Mouse (Mus musculus) liver, embryonic 14.5 days (tissue): ENCODE data around the gene Yipf3. TPM values are rescaled to one million over a fixed set of nuclear protein-coding genes. Genes with fewer than 3 reads are reported as not detected.

ENCODE experiments used
- ATAC-seq: fragments of 200-750 bp; cut with Nextera tagmentation; 2 replicates; pipeline ENCODE4 v1.8.0; 2017; ENCODE audit warnings: moderate number of reproducible peaks, mild to moderate bottlenecking, moderate library complexity; ENCODE audit not compliant: insufficient read depth
- DNase-seq, 3 experiments: peaks; one replicate each; pipeline ENCODE4 v3.0.0-alpha.2; 2012 to 2013; ENCODE audit warnings: low read depth in 3 of 3, low spot score in 3 of 3
- H3K27ac ChIP-seq: fragments of 300-500 bp; sonication (generic); 2 replicates; pipeline ENCODE4 v1.5.1; 2014; ENCODE audit warnings: moderate library complexity, mild to moderate bottlenecking, control low read depth, inconsistent platforms
- H3K27me3 ChIP-seq: fragments of 300-500 bp; sonication (generic); 2 replicates; pipeline ENCODE4 v1.6.1; 2014; ENCODE audit warnings: mild to moderate bottlenecking, low read length, moderate library complexity; ENCODE audit not compliant: control insufficient read depth, insufficient read depth
- H3K36me3 ChIP-seq: fragments of 300-500 bp; sonication (generic); replicated peaks from 2 replicates; pipeline ENCODE4 v1.6.1; 2014; ENCODE audit warnings: low read depth; ENCODE audit not compliant: control insufficient read depth, insufficient read depth
- H3K4me1 ChIP-seq, 2 experiments: fragments of 200-500 bp in 1 of 2; fragments of 300-500 bp in 1 of 2; sonication (generic) in 1 of 2; replicated peaks; 2 replicates each; pipeline ENCODE4 v1.6.1; 2012 to 2014; ENCODE audit warnings: antibody characterized with exemption in 1 of 2, inconsistent platforms in 1 of 2, low read length in 1 of 2; ENCODE audit not compliant: control insufficient read depth in 2 of 2, insufficient read depth in 2 of 2
- H3K4me2 ChIP-seq: fragments of 300-500 bp; sonication (generic); 2 replicates; pipeline ENCODE4 v1.6.1; 2014; ENCODE audit warnings: low read depth, mild to moderate bottlenecking, control low read depth, moderate library complexity
- H3K4me3 ChIP-seq, 2 experiments: fragments of 200-500 bp in 1 of 2; fragments of 300-500 bp in 1 of 2; sonication (generic) in 1 of 2; 2 replicates each; pipeline ENCODE4 v1.5.1; 2012 to 2014; ENCODE audit warnings: low read depth in 2 of 2, low read length in 2 of 2, mild to moderate bottlenecking in 2 of 2, control low read depth in 1 of 2, inconsistent platforms in 1 of 2, moderate library complexity in 1 of 2; ENCODE audit not compliant: insufficient read depth in 1 of 2
- H3K9ac ChIP-seq: fragments of 300-500 bp; sonication (generic); replicated peaks from 2 replicates; pipeline ENCODE4 v1.6.1; 2014; ENCODE audit warnings: mild to moderate bottlenecking, control low read depth, moderate library complexity
- H3K9me3 ChIP-seq: fragments of 300-500 bp; sonication (generic); 2 replicates; pipeline ENCODE4 v1.6.1; 2016; ENCODE audit warnings: low read length, mixed read lengths; ENCODE audit not compliant: control insufficient read depth
- CTCF ChIP-seq: IDR thresholded peaks from 2 replicates; pipeline ENCODE4 v1.5.1; 2016; ENCODE audit warnings: antibody characterized with exemption, low read depth, control low read depth
- EP300 ChIP-seq: IDR thresholded peaks from 2 replicates; pipeline ENCODE4 v1.6.1; 2016; ENCODE audit warnings: antibody characterized with exemption, low read depth
- WGBS: fragments of 180-500 bp; shearing (Covaris S2); extraction: QIAGEN DNeasy Blood & Tissue Kit; methylation state at CpG from one replicate; pipeline ENCODE4 v1.1.7; 2014; ENCODE audit not compliant: insufficient replicate concordance; 5-methylcytosine and 5-hydroxymethylcytosine counted together
- polyA plus RNA-seq, 2 experiments: library from polyadenylated mRNA; depleted of rRNA in 1 of 2; stranded (reverse) in 1 of 2; unstranded in 1 of 2; fragments of >200 nt; fragmentation: Nextera tagmentation in 1 of 2; extraction: Ambion mirVana in 1 of 2; gene quantifications; 2 replicates each; pipeline versions ENCODE4 v1.2.1 to v1.2.3; 2012 to 2014

Yipf3 gene
- polyA plus RNA-seq, 2 experiments = 22.4 to 38.1 TPM

DNA sequence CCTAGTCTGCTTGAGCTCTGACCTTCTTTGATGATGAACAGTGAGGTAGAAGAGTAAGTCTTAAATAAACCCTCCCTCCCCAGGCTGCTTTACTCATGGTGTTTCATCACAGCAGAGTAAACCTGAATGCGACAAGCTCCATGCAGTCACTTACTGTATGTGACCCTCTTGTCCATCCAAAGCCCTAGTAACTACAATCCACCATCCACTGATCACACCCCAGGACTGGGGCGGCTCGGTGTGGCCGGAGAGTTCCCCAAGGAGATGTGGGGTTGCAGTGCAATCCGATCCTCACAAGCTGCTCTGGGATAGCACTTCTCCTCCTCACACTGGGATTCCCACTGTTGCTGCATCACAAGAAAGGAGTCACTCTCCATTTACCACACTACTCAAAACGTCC lies 26.6 kb downstream of the Yipf3 start:
- Histone ChIP-seq H3K36me3 (peaks cover 3% of the 10 kb centered on the region; the same call in 1 of the 2 replicates), H3K4me1 (no peaks in the 10 kb centered on the region), H3K4me3 (no peak overlapping the region), H3K27ac (no peak overlapping the region), H3K9ac (no peak overlapping the region), H3K27me3 (no peaks in the 10 kb centered on the region), H3K9me3 (no peaks in the 10 kb centered on the region), H3K4me2 (no peak overlapping the region)
- 75% methylated on average over 6 of the region's 6 CpGs for WGBS
- TF ChIP-seq CTCF (no peak), EP300 (no peak)
- no peak for ATAC-seq
- DNase-seq = no peak

DNA sequence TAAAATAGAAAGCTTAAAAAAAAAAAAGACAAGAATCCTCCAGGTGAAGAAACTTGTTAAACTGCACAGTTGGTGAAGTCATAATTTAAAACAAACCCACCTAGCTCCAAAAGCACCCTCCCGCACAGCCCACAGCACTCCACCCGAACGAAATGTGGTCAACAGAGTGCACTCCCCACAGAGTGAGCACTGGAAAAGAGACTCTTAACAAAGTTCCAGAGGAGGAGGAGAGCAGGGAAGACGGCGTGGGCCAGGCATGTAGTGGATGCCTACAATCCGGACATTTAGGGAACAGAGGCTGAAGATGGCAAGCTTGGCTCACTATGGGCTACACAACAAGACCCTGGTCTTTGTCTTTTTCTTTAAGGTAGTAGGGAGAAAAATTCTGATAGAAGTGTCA lies 27.2 kb downstream of the Yipf3 start:
- H3K36me3 ChIP-seq = peaks cover 3% of the 10 kb centered on the region; the same call in 1 of the 2 replicates

DNA sequence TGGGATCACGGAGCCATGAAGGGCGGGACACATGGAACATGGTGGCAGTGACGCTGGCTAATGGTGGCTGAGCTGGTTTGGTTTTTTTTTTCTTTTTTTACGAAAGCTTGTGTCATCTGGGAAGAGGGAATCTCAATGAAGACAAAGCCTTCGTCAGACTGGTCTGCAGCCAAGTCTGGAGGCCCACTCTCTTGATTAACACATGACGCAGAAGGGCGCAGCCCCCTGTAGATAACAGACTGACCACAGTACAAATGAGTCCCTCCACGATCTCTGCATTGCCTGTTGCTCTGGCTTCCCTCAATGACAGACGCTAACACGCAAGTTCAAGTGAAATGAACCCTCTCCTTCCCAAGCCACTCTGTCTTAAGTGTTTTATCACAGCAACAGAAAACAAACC lies 27.6 kb downstream of the Yipf3 start:
- Histone ChIP-seq H3K36me3 (peaks cover 3% of the 10 kb centered on the region; the same call in 1 of the 2 replicates), H3K27ac (no peak overlapping the region), H3K9me3 (no peaks in the 10 kb centered on the region), H3K27me3 (no peaks in the 10 kb centered on the region), H3K9ac (no peak overlapping the region), H3K4me3 (no peak overlapping the region), H3K4me1 (no peaks in the 10 kb centered on the region), H3K4me2 (no peak overlapping the region)
- no peak for ATAC-seq
- TF ChIP-seq CTCF = no peak
- TF ChIP-seq EP300 = no peak
- no peak for DNase-seq
- 61% methylated on average over 10 of the region's 10 CpGs for WGBS

More for the DNA sequence above, 27.2 kb downstream of the Yipf3 start:
- Histone ChIP-seq H3K9ac (no peak overlapping the region), H3K4me3 (no peak overlapping the region), H3K27ac (no peak overlapping the region), H3K4me1 (no peaks in the 10 kb centered on the region), H3K4me2 (no peak overlapping the region), H3K9me3 (no peaks in the 10 kb centered on the region), H3K27me3 (no peaks in the 10 kb centered on the region)
- no peak for TF ChIP-seq CTCF
- TF ChIP-seq EP300 = no peak
- no peak for DNase-seq
- WGBS = 87% methylated on average over 6 of the region's 6 CpGs
- no peak for ATAC-seq

- no peak for ATAC-seq
- Histone ChIP-seq H3K4me2 (no peak overlapping the region), H3K9me3 (no peaks in the 10 kb centered on the region), H3K4me3 (no peak overlapping the region), H3K36me3 (peaks cover 3% of the 10 kb centered on the region; the same call in 1 of the 2 replicates), H3K9ac (no peak overlapping the region), H3K27me3 (no peaks in the 10 kb centered on the region), H3K27ac (no peak overlapping the region), H3K4me1 (peaks cover 9 to 10% of the 10 kb centered on the region in 2 experiments; a peak in 3 of 4 replicates)
- 71% methylated on average over 4 of the region's 4 CpGs for WGBS
- no peak for DNase-seq
- TF ChIP-seq CTCF (no peak), EP300 (no peak)
These were observed 29.7 kb downstream of the Yipf3 start for GRCm38 (mm10) chr17:46277586-46277985.

DNA sequence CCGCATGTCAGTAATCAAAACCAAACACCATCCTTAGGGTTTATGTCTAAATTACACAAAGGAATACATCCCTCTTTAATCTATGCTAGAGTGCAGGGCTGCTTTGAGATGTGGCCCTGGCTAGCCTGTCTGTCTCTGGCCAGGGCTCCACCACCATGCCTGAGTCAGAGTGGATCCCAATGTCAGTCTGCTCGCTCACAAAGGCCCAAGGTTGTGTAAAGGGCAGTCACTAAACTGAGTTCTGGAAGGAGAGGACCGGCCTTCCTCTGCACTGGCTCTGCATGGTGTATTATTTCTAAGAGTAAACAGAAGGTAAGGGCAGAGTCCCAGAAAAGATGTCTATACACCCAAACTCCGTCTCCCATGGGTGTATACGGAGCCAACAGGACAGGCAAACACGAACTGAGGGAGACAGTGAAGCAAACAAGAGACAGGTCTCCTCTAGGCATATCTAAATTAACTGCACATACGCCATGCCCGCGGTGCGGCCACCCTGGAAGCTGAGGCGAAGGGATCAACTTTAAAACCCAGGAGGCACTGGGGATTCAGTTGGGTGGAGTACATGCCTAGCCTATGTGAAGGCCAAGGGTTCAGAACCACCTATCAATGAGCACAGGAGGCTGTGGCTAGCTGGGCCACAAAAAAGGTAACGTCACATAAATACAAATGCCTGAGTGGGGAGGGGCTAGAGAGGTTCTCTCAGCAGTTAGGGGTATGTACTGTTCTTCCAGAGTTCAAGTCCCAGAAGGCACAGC lies 30.3 kb downstream of the Yipf3 start:
- WGBS = 85% methylated on average over 12 of the region's 12 CpGs
- Histone ChIP-seq H3K4me3 (no peak overlapping the region), H3K36me3 (peaks cover 3% of the 10 kb centered on the region; the same call in 1 of the 2 replicates), H3K27ac (no peak overlapping the region), H3K4me2 (no peak overlapping the region), H3K9ac (no peak overlapping the region), H3K4me1 (peaks cover 10 to 12% of the 10 kb centered on the region in 2 experiments; a peak in 3 of 4 replicates), H3K9me3 (no peaks in the 10 kb centered on the region), H3K27me3 (no peaks in the 10 kb centered on the region)
- DNase-seq = no peak
- no peak for TF ChIP-seq EP300
- no peak for TF ChIP-seq CTCF
- ATAC-seq = no peak
